Mouse (Mus musculus) embryonic fibroblast, embryonic 13.5 days (primary cell): ENCODE measurements around the gene Exoc7.

Source experiments
- CTCF ChIP-seq: IDR thresholded peaks from 2 replicates; pipeline ENCODE4 v1.5.1; 2011; ENCODE audit warnings: mild to moderate bottlenecking, control low read depth, low read length, moderate library complexity, borderline replicate concordance; ENCODE audit not compliant: insufficient read depth
- POLR2A ChIP-seq: IDR thresholded peaks from 2 replicates; pipeline ENCODE4 v1.6.1; 2011; ENCODE audit warnings: low read depth, mild to moderate bottlenecking, control low read depth, low read length, moderate library complexity

- TF ChIP-seq CTCF (no peak), POLR2A (no peak)
These were observed 8.4 kb downstream of the Exoc7 start for GRCm38 (mm10) chr11:116298621-116299020.
